Mouse (Mus musculus) testis, adult 2 months (tissue): ENCODE data around the gene Elovl3.

Experiments used
- CTCF ChIP-seq: fragments of 200-500 bp; IDR thresholded peaks from 2 replicates; pipeline ENCODE4 v1.5.1; 2012; ENCODE audit warnings: low read depth, mild to moderate bottlenecking, inconsistent platforms, low read length, moderate library complexity; ENCODE audit not compliant: control insufficient read depth, insufficient read depth, insufficient replicate concordance
- POLR2A ChIP-seq: fragments of 200-500 bp; IDR thresholded peaks from 2 replicates; pipeline ENCODE4 v1.6.1; 2012; ENCODE audit warnings: low read depth, mild to moderate bottlenecking, inconsistent platforms, low read length, moderate library complexity; ENCODE audit not compliant: control insufficient read depth

GRCm38 (mm10) chr19:46136639-46137580 lies 5.2 kb downstream of the Elovl3 start:
- TF ChIP-seq POLR2A (no peak), CTCF (peak; percentile 83)
